Mouse (Mus musculus) adrenal gland, postnatal 25 days (tissue): ENCODE data around the gene Olfr1466. TPM values are rescaled to one million over a fixed set of nuclear protein-coding genes. Genes with fewer than 3 reads are reported as not detected.

Experiments
- DNase-seq: peaks from one replicate; pipeline ENCODE4 v3.0.0; 2021; ENCODE audit warnings: mixed read lengths
- long read RNA-seq: library from polyadenylated mRNA; stranded (forward); transcript quantifications from one replicate; pipeline ENCODE4 v2.0.0, GENCODE M21; 2021
- total RNA-seq: library from RNA; stranded (reverse); gene quantifications from 2 replicates; pipeline ENCODE4 v1.2.3, GENCODE M21; 2021

Gene Olfr1466
- total RNA-seq = not detected in 2 replicates
- long read RNA-seq = 0 reads

DNA sequence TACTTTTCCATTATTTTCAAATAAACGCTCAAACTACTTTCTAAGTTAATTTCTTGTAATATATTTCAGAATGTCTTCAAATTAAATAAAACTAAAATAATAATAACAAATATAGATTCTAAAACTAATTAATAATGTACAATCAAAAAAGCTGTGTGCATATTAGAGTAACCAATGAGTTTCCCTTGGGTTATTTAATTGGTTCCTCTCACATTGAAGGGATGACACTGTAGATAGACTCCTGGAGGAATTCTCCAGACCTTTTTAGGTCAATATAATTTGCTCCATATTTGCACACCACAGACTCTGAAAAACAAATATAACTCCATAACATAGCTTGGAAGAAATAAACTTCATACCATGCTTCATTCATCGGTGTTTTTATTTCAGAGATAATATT, at the start of gene Olfr1466:
Gene Olfr1466, plus strand, starts transcription at position 301 of the 400 bp plus-strand sequence.
- DNase-seq = no peak

DNA sequence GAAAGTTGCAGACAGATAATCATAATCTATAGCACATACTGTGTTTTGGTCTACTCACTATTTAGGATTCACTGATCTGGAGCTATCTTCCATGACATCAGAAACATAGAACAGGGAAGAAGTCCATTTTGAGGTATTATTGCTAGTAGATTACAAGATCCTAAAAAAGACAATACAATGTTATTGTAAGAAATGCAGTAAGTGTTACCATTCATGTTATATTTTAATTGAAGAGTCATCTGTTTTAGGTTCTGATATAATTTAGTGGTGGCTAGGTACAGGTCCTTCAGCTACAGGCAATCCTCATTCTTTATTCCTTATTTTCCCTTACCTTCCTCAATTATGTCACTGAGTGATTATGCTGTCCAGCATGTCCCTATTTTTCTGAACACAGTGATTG, 23.2 kb upstream of the Olfr1466 start, which contains the start of gene Olfr1465:
Gene Olfr1465, minus strand, starts transcription at position 101 of the 400 bp plus-strand sequence.
- DNase-seq = no peak

DNA sequence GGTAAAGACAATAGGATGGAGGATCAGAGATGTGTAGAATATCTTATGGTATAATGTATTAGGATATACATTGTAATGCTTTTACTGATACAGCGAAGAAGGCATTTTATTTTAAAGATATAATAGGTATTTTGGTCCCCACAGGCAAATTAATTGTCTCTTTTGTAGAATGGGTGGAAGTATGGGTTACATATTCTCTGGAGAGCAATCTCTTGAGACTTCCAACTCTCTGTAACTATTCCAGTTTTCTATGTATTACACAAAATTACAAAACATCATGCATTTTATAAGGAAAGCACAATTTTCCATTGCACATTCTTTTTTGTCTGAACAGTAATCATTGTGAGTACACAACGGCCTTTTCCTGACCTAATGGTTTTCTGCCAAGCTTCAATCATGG, 23.3 kb downstream of the Olfr1466 start, which contains the start of gene Olfr1467:
Gene Olfr1467, plus strand, starts transcription at position 301 of the 400 bp plus-strand sequence.
- no peak for DNase-seq

Other genes with a start within 250 kb of the Olfr1466 start
- gene Olfr1457, start 241.0 kb upstream of the Olfr1466 start, total RNA-seq = not detected in 2 replicates
- gene Olfr1458, start 232.1 kb upstream of the Olfr1466 start, total RNA-seq = not detected in 2 replicates
- gene Olfr1459, start 189.3 kb upstream of the Olfr1466 start, total RNA-seq = 0.09 TPM in 1 of 2 replicates, not detected in the other
- not detected in 2 replicates for gene Olfr1461, start 175.9 kb upstream of the Olfr1466 start, total RNA-seq
- not detected in 2 replicates for gene Olfr1462, start 153.1 kb upstream of the Olfr1466 start, total RNA-seq
- gene Olfr1463, start 107.5 kb upstream of the Olfr1466 start, total RNA-seq = not detected in 2 replicates
- gene Olfr1465, start 23.3 kb upstream of the Olfr1466 start, total RNA-seq = not detected in 2 replicates
- gene Olfr1467, start 23.4 kb downstream of the Olfr1466 start, total RNA-seq = not detected in 2 replicates
- not detected in 2 replicates for gene Olfr1469, start 69.0 kb downstream of the Olfr1466 start, total RNA-seq
- gene Olfr1471, start 104.5 kb downstream of the Olfr1466 start, total RNA-seq = not detected in 2 replicates
- not detected in 2 replicates for gene Olfr1472, start 117.2 kb downstream of the Olfr1466 start, total RNA-seq
- gene Olfr1474, start 130.7 kb downstream of the Olfr1466 start, total RNA-seq = not detected in 2 replicates
- gene Olfr1475, start 141.3 kb downstream of the Olfr1466 start, total RNA-seq = not detected in 2 replicates
- not detected in 2 replicates for gene Olfr1477, start 161.7 kb downstream of the Olfr1466 start, total RNA-seq
- not detected in 2 replicates for gene Olfr1480, start 189.1 kb downstream of the Olfr1466 start, total RNA-seq
- gene Olfr1484, start 244.6 kb downstream of the Olfr1466 start, total RNA-seq = not detected in 2 replicates